Mouse (Mus musculus) C2C12 (cell line): Measurements from ENCODE around the gene Cpt1a. TPM values are rescaled to one million over a fixed set of nuclear protein-coding genes. Genes with fewer than 3 reads are reported as not detected.
A peak's percentile ranks its signal among the peaks of the same experiment; 100 is the strongest.

Experiments
- H3K27me3 ChIP-seq: one replicate; pipeline ENCODE4 v1.6.1; 2011; ENCODE audit not compliant: control insufficient read depth, insufficient read depth, insufficient read length
- H3K36me3 ChIP-seq: one replicate; pipeline ENCODE4 v1.6.1; 2011; ENCODE audit not compliant: control insufficient read depth, insufficient read depth
- H3K4me3 ChIP-seq: one replicate; pipeline ENCODE4 v1.5.1; 2011; ENCODE audit warnings: mild to moderate bottlenecking, control low read depth; ENCODE audit not compliant: poor library complexity, insufficient read depth, severe bottlenecking
- H3K79me2 ChIP-seq: one replicate; pipeline ENCODE4 v1.6.1; 2011; ENCODE audit not compliant: control insufficient read depth, insufficient read depth
- H3K79me3 ChIP-seq: one replicate; pipeline ENCODE4 v1.6.1; 2011; ENCODE audit warnings: low read depth, control low read depth
- H3ac ChIP-seq: one replicate; pipeline ENCODE3; 2011; ENCODE audit warnings: low read depth; ENCODE audit not compliant: control insufficient read depth, insufficient read length
- CEBPB ChIP-seq: IDR thresholded peaks from one replicate; pipeline ENCODE4 v1.6.1; 2011; ENCODE audit warnings: low read depth, mild to moderate bottlenecking, control low read depth, moderate library complexity
- CTCF ChIP-seq: IDR thresholded peaks from one replicate; pipeline ENCODE4 v1.5.1; 2011; ENCODE audit not compliant: control insufficient read depth, insufficient read depth, insufficient read length
- FOSL1 ChIP-seq: IDR thresholded peaks from one replicate; pipeline ENCODE4 v1.8.0; 2011; ENCODE audit warnings: mild to moderate bottlenecking, low read length; ENCODE audit not compliant: poor library complexity, insufficient read depth, severe bottlenecking
- MAX ChIP-seq: IDR thresholded peaks from one replicate; pipeline ENCODE4 v1.6.1; 2011; ENCODE audit warnings: mild to moderate bottlenecking, control low read depth
- MYOD1 ChIP-seq: IDR thresholded peaks from one replicate; pipeline ENCODE4 v1.6.1; 2011; ENCODE audit warnings: low read depth; ENCODE audit not compliant: control insufficient read depth, insufficient read length
- MYOG ChIP-seq: IDR thresholded peaks from one replicate; pipeline ENCODE4 v1.6.1; 2011; ENCODE audit not compliant: control insufficient read depth, insufficient read length; ENCODE audit errors: extremely low read depth
- USF1 ChIP-seq: IDR thresholded peaks from one replicate; pipeline ENCODE4 v1.6.1; 2011; ENCODE audit warnings: low read depth, mild to moderate bottlenecking, control low read depth, moderate library complexity
- polyA plus RNA-seq: library from polyadenylated mRNA; unstranded; fragments of >200 nt; fragmentation: generic; extraction: Trizol; gene quantifications from one replicate; pipeline ENCODE4 v1.2.1, GENCODE M21; 2012; ENCODE audit warnings: missing spikeins

The Cpt1a gene
- polyA plus RNA-seq, 1 experiment = 56.7 TPM

DNA sequence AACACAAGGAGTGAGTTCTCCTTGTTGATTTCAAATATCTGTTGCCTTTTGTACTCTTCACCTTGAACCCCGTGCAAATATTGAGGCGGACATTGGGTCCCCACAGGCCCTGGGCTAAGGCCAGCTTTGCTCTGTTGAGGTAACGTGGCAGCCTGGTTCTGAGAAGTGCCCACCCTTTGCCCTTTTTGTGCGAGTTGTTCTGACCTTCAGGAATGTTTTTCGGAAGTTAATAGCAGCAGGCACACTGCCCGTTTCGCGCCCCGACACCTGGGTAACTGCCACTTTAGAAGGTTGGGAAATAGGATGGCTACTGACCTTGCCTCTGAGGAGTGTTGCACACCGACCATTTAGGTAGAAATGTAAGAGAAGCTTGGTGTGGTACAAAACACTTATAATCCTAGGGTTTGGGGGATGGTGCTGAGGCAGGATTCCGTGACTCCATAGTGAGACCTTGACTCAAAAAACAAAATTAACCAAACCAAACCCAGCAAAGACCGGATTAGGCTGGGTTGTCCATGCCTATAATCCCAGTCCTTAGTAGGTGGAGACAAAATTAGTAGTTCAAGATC is 4.4 kb downstream of the Cpt1a start:
- no peaks in the 10 kb centered on the region for H3K36me3 ChIP-seq
- peaks cover 64% of the 10 kb centered on the region for H3K79me2 ChIP-seq
- no peaks in the 10 kb centered on the region for H3K27me3 ChIP-seq
- H3ac ChIP-seq = no peak overlapping the region
- H3K79me3 ChIP-seq = peaks cover 24% of the 10 kb centered on the region
- H3K4me3 ChIP-seq = no peak overlapping the region
- TF ChIP-seq MYOG (no peak), CTCF (no peak), MAX (no peak), USF1 (no peak), MYOD1 (no peak), CEBPB (no peak), FOSL1 (no peak)

GRCm38 (mm10) chr19:3333247-3333646 is 11.1 kb downstream of the Cpt1a start:
- Histone ChIP-seq H3K36me3 (no peaks in the 10 kb centered on the region), H3ac (no peak overlapping the region), H3K27me3 (no peaks in the 10 kb centered on the region), H3K79me2 (peaks cover 73% of the 10 kb centered on the region), H3K4me3 (no peak overlapping the region), H3K79me3 (peaks cover 18% of the 10 kb centered on the region)
- TF ChIP-seq CEBPB (peak; percentile 73), CTCF (no peak), MYOD1 (peak; percentile 63)

DNA sequence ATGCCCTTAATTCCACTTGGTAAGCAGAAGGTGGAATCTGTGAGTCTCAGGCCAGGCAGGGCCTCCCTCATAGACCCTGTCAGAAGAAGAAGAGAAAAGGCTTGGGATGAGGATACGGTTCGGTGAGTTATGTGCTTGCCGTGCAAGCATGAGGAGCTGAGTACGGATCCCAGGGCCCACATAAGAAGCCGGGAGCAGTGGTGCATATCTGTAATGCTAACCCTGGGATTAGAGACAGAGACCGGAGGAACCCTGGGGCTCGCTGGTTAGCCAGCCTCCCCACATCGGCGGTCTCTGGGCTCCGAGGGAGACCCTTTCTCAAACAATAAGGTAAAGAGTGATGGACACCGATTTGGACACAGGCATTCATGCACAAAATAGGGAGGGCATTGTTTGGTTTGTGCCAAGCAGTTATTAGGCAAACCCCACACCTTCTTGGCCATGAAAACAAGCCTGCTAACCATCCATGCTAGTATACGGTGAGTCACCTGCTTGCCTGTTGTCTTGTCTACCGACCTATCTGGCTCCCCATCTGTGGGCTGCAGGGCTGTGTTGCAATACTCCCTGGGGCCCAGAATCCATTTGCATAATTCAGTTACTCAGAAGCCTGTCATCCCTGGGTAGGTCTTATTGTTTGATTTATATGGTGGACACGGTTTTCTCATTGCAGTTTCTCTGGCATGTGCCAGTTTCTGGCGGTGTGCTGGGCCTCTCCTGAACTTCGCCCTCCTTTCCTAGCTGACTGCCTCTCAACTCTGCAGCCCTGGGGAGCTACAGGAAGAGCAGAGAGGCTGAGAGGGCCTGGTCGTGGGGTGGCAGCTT is 11.8 kb downstream of the Cpt1a start:
- H3ac ChIP-seq = peak overlapping the region; percentile 10
- TF ChIP-seq CTCF = no peak
- TF ChIP-seq FOSL1 = peak; percentile 25
- peak; percentile 44 for TF ChIP-seq MYOD1
- TF ChIP-seq MAX = peak; percentile 75
- no peak for TF ChIP-seq MYOG
- TF ChIP-seq USF1 = no peak
- peak; percentile 99 for TF ChIP-seq CEBPB

GRCm38 (mm10) chr19:3334550-3334949 is 12.4 kb downstream of the Cpt1a start:
- Histone ChIP-seq H3K79me3 (peaks cover 13% of the 10 kb centered on the region), H3ac (peak overlapping the region; percentile 10), H3K36me3 (no peaks in the 10 kb centered on the region), H3K4me3 (no peak overlapping the region), H3K79me2 (peaks cover 73% of the 10 kb centered on the region), H3K27me3 (no peaks in the 10 kb centered on the region)
- TF ChIP-seq MYOG = no peak

More for the DNA sequence above, 11.8 kb downstream of the Cpt1a start:
- Histone ChIP-seq H3K79me2 (peaks cover 73% of the 10 kb centered on the region), H3K4me3 (no peak overlapping the region), H3K79me3 (peaks cover 15% of the 10 kb centered on the region), H3K27me3 (no peaks in the 10 kb centered on the region), H3K36me3 (no peaks in the 10 kb centered on the region)

DNA sequence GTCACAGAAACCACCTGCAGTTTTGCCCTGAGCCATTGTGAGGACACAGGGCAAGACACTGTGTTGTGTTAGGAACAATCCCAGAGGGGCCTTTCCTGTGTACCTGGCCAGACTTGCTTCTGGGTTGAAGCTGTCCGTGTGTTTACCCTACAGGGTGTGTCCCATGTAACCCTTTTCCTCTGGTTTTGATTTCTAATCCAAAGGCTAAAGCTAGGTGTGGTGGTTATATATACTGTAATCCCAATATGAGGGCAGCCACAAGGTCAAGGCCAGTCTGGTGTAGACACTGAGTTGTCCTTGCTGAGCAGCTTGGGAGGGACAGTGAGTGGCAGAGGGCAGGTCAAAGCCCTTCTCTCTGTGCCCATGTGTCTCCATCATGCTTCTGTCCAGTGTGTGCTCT is 13.8 kb downstream of the Cpt1a start:
- no peaks in the 10 kb centered on the region for H3K36me3 ChIP-seq
- H3K79me2 ChIP-seq = peaks cover 65% of the 10 kb centered on the region
- no peak for TF ChIP-seq USF1
- no peak for TF ChIP-seq MYOG
- no peak for TF ChIP-seq FOSL1
- TF ChIP-seq MAX = no peak
- TF ChIP-seq CEBPB = no peak
- no peak for TF ChIP-seq MYOD1
- TF ChIP-seq CTCF = no peak
- H3K4me3 ChIP-seq = no peak overlapping the region
- no peaks in the 10 kb centered on the region for H3K27me3 ChIP-seq
- H3K79me3 ChIP-seq = peaks cover 12% of the 10 kb centered on the region
- no peak overlapping the region for H3ac ChIP-seq

DNA sequence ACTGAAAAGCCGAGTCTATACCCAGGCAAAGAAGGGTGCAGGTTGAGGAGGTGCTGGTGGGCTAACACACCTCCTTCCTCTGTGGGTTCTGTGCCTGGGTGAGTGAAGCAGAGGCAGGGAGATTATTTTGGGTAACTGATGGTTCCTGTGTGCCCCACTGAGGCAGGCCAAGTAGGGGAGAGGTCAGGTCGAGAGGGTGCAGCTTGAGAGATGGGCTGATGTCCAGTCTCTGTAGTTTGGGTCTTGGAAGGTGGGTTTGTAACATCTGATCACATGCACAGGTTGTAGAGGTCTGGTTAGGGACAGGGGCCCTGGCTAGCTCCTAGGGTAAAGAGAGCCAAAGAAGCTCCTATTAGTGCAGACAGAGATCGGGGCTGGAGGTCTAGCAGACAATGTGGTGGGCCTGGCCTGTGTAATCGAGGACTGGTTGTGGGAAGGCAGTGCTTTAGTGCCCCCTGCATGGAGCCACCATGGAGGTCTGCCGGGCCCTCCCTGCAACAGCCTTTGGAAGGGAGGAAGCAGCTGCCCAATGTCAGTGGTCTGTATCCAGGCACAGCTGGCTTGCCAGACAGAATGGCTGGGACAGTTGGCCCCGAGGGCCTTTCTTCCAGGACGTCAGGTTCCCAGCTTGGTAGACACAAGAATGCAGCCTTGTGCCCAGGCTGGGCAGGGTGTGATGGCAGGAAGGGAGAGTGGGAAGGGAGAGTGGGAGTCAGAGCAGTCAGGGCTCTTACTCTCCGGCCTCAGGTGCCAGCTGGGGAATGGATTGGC is 14.5 kb downstream of the Cpt1a start:
- Histone ChIP-seq H3K4me3 (no peak overlapping the region), H3K79me3 (peaks cover 13% of the 10 kb centered on the region), H3ac (no peak overlapping the region)

More for the DNA sequence above, 14.5 kb downstream of the Cpt1a start:
- TF ChIP-seq USF1 = no peak
- TF ChIP-seq CEBPB = no peak
- TF ChIP-seq MYOG = no peak
- no peak for TF ChIP-seq MAX
- TF ChIP-seq MYOD1 = no peak
- TF ChIP-seq CTCF = no peak
- TF ChIP-seq FOSL1 = no peak
- Histone ChIP-seq H3K36me3 (no peaks in the 10 kb centered on the region), H3K27me3 (no peaks in the 10 kb centered on the region), H3K79me2 (peaks cover 65% of the 10 kb centered on the region)
